Mouse (Mus musculus) c-Kit-positive CD71-positive TER-119-positive erythroid progenitor cells, embryonic 14.5 days (primary cell): ENCODE data around the gene Cutal.
"Not testable (repeated sequence)": the region's sequence is repeated elsewhere in the genome, so short reads cannot be mapped to it uniquely, and the experiment has no call there.

Source experiments
- DNase-seq: peaks from one replicate; pipeline ENCODE4 v3.0.0-alpha.2; 2013; ENCODE audit warnings: low spot score

Cutal gene

DNA sequence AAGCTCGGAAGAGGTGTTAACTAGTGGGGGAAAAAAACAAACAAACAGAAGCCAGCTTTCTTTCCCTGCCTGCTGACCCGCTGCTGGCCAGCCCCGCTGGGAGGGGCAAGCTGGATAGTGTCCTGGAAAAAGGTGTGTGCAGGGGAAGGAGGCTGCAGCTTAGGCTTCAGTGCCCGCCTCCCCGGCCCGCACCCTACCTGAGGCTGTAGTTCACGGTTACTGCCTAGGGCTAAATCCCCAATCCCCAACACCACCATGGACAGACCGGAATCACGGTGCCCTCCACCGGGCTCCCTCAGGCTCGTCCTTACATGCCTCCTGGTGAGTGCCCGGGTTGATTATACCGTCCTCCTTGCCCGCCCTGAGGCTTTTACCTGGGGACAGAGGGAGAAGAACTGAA lies at the start of gene Cutal:
Cutal (plus strand) TSS at position 126 of the 400 bp plus-strand sequence.
- DNase-seq = no peak

DNA sequence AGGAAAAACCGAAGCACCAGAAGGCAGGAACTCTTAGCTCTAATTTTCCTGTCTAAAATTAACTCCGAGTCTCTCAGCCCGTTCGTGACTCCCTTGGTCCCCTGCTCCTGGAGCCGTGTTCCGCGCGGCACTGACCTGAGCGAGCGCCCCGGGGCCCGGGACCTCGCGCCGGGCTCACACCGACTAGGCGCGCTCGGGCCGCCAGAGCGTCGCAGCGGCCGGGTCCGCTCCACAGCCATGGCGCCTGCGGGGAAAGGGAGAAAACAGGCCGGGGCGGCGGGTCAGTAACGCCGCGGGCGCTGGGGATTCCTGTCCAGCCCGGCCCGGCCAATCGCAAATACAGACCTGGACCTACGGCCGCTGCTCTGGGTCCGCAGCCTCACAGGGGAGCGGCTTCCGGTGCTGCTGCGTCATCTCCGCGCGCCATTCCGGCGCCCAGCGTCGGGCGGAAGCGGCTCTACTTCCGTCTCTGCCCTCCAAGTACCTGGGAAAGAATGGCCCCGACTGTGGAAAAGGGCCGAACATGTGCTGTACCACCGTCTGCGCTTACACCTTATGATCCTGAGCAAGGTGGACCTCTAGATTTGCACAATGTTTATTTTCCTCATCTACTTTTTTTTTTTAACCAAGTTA lies 48.3 kb upstream of the Cutal start, which contains the start of gene Fbxw2:
Fbxw2 (minus strand) TSS at position 485 of the 633 bp plus-strand sequence.
- peak; percentile 86 for DNase-seq

DNA sequence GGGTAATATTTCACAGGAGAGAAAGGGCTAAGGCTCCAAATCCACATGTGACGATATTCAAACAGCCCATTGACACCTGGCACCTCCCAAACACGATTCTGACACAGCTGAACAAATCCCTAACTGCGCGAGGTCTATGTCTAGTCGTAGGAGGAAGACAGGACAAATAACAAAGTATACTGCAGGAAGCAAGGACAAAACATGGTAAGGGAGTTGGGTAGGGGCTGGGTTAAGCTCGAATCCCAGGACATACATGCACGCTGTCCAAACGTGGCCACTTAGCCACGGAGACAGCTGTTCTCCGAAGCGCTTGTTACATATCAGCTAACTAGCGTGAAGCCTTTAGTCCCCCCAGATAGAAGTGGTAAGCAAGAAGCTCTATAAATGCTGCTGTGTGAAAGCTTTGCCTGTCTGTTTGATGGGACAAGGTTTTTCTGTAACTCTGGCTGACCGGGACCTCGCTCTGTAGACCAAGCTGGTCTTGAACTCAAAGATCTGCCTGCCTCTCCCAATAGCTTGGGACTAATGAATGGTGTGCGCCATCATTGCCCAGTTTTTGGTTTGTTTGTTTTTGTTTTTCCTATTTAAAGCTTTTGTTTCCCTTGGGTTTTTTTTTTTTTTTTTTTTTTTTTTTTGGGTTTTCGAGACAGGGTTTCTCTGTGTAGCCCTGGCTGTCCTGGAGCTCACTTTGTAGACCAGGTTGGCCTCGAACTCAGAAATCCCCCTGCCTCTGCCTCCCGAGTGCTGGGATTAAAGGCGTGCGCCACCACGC lies 47.5 kb upstream of the Cutal start:
- peak; percentile 58 for DNase-seq

DNA sequence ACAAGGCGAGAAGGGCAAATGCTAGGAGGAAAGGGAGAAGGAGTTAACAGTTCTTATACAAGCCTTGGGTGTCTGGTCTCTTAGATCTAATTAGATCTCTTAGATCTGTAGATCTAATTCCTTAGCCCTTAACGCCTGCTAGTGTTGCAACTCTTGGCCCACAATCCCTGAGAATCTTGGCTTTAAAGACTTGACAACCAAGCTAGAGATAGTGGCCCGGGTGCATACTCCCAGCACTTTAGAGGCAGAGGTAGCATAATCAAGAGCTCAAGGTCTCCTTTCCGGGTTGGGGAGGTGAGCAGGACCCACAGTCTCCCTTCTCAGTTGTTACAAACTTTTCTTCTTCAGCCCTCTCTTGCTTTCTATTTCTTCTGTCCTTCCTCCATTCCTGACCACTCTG lies 46.6 kb upstream of the Cutal start:
- DNase-seq = no peak

DNA sequence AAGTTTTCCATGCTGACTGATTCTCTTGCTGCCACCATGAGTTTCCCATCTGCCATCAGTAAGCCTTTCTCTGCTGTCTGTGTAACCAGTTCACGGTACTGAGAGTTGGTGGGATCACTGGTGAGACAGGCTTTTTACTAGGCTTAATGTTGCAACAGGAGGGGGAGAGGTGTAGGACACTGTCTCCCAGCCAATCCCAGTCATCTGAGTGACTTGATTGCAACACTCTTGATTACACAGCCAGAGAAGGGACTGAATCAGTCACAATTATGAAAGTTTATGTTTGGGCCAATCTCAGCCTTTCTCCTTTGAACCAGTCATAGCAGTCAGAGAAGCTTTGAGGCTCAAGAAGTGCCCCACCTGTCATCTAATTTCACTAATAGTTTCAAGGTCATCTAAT lies 46.2 kb upstream of the Cutal start:
- DNase-seq = no peak

DNA sequence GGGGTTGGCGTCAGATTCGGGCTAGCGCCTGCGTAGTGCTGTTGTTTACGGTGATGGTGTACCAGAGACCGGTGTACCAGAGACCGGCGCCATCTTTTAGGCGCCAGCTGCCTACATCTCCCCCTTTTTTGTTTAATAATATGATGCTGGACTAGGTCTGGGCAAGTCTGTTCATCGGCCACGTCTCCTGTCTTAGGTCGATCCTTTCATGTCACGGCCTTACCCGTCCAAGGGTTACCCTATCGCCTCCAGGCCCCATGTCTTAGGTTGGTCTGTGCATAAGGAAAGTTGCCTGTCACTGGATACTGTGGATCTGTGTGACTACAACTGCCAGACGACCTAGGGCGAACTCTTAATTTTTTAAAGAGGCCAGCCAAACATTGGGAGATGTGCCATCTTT lies 44.1 kb upstream of the Cutal start:
- DNase-seq = not testable (repeated sequence)

DNA sequence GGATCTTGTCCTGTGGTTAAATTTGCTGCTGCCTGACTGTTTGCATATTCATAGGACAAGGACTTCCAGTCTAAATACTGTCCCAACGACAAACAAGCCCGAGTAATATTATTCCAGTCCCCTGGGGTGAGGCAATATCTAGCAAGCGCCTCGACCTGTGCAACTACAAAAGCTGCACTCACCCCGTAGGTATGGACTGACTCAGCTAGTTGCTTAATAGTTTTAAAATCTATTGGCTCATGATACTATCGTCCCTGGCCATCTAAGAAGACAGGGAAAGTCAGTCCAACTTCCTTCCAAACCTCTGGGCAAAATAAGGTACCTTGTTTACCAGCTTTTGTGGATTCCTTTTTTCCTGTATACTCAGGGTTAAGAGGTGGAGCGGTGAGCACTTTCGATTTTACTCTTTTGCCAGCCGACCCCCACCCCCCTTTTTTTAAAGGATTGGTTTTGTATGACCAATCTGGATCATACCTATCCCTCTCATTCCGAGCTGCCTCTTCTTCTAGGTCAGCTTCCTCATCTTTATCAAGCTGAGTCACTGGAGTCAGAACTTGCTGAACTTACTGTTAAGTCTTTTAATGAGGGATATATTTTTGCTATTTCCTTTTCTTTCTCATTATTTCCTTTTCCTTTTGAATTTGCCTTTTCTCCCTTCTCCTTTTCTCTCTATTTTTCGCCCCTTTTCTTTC lies 41.3 kb upstream of the Cutal start, which contains the start of gene Gm34653:
Gm34653 (plus strand) TSS at position 242 of the 692 bp plus-strand sequence.
- DNase-seq = not testable (repeated sequence)

DNA sequence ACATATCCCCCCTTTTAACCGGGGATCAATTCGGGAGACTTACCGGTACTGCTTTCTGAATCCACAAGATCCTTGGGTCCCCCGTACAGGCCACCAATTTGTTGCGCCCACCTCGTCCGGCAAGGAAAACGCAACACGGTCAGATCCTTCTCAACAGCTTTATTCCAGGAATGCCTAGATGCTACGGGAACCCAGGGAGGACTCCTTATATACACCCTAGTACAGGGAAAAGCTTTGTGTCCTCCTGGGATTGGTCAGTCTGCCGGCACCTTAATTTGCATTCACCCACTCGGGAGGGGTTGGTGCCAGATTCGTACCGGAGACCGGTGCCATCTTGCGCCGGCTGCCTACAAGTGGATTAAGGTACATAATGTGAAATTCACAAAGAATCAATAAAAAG lies 40.6 kb upstream of the Cutal start:
- no peak for DNase-seq

DNA sequence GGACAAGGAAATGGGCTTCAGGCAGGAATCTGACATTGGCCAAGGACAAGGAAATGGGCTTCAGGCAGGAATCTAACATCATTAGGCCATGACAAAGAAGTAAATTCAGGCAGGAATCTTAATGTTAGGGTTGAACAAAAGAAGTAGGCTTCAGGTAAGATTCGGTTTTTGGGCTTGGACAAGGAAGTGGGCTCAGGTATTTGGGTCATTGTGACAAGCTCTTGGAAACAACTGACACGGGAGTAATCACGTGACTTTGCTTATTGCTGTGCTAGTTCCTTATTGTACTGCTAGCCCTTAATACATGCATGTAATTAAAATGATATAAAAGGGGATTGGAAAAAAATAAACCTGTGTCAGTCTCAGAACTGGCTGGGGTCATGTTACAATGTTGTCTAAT lies 38.5 kb upstream of the Cutal start:
- DNase-seq = no peak

DNA sequence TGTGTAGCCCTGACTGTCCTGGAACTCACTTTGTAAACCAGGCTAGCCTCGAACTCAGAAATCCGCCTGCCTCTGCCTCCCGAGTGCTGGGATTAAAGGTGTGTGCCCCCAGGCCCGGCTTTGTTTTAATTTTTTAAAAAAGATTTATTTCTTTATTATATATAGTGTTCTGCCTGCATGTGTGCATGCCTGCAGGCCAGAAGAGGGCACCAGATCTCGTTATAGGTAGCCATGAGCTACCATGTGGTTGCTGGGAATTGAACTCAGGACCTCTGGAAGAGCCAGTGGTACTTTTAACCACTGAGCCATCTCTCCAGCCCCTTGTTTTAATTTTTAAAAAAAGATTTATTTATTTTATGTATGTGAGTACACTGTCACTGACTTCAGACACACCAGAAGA lies 34.1 kb upstream of the Cutal start:
- DNase-seq = not testable (repeated sequence)

DNA sequence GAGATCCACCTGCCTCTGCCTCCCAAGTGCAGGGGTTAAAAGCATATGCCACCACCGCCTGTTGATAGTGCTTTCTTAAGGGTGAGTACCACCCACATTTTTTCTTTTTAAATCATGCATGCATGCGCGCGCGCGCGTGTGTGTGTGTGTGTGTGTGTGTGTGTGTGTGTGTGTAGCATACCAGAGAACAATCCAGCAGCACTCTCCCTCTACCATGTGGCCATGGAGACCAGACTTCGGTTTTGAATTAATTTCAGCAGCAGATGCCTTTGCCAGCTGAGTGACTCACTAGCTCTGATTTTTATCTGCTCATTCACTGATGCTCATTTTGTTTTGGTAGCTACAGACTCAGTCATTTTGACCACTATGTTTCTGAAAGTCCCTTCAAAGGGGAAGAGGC lies 32.5 kb upstream of the Cutal start:
- no peak for DNase-seq

DNA sequence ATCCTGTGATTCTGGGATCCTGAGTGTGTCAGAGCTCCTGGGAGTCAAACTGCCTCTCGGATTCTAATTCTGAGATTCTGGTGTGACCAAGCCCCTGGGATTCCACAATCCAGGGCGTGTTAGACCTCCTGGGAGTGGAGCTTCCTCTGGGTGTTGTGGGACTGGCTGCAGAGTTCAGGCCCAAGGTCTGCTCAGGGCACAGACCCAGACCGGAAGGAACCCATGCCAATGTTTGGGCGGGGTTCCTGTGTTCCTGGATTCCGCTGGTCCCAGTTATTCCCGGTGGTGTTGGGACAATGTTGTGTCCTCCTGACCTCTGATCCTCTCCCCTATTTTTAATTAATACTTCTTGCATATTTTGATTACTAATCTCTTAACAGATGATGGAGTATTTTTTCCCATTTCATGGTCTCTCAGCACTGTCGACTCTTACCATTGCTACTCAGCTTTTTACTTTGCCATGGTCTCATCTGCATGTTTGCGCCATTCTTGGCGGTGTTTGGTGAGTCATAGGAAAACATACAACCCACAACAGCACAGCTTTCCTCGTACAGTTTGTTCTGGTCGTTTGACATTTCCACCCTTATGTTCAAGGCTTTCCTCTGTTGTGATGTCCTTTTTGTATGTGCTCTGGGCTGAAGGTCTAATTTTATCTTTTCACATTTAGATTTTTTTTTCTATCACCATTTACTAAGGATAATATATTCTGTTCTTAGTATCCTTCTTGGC lies 30.8 kb upstream of the Cutal start:
- DNase-seq = no peak

DNA sequence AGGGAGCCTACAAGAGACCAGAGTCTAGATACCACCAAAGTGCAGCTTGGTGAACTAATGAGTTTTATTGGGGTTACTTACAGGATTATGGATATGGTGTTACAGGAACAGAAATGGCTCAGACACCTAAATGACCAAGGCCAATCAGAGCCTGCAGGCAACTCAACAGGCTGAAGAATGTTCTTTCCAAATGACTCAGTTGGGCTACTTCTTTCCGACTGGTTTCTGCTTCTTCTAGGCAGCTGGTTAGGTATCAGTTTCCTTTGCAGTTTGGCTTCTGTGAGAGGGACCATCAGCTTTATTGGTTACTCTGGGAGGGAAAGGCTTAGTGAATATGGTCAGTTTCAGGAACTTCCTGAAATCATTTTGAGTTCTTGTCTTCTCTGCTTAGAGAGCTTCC lies 26.5 kb upstream of the Cutal start:
- no peak for DNase-seq

DNA sequence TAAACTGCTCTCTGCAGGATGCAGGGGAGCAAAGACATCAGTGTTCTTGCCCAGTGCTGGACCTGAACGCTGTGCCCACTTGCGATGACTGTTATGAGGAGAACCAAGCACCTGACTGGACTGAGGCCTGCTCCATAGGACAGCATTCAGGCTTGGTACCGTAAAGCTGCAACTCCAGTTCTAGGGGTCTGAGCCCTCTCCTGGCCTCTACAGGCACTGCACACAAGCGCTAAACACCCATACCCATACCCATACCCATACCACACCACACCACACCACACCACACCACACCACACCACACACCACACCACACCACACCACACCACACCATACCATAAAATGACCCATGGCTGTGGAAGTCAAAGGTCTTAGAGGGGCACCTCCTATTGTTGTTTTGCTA lies 18.9 kb upstream of the Cutal start:
- DNase-seq = no peak

DNA sequence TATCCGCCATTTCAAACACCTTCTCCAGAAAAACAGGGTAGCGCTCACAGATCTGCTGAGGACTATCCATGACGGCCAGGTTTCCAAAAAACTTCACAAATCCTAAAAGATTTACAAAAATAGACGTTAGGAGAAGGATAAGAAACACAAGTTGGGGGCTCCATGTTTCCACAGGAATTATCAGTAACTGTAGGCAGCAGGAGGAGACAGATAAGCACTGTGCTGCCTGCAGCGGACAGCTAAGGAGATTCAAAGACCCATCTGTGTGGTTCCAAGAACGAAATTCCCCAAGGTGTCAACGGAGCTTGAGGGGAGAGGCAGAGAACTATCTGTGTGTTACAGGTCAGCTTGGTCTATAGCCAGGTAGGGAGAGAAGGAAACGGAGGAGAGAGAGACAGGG lies 16.5 kb upstream of the Cutal start:
- peak; percentile 30 for DNase-seq

DNA sequence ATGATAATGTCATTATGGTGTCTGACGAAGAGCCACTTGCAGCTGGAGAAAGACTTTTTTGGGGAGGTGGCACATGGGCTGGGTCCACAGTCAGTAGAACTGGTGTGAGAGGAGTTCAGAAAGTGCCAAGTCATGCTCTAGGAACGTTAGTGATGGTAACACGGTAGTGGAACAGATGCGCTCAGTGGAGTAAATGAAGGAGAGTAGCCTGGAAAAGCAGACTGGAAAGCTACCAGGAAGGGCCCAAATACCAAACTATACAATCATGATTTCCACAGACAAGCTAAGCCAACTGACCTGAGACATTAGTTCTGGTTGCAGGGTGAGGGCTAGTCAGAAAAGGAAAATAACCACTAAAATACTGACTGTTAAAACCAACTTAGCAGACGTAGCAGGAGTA lies 4.5 kb upstream of the Cutal start:
- DNase-seq = peak; percentile 83

DNA sequence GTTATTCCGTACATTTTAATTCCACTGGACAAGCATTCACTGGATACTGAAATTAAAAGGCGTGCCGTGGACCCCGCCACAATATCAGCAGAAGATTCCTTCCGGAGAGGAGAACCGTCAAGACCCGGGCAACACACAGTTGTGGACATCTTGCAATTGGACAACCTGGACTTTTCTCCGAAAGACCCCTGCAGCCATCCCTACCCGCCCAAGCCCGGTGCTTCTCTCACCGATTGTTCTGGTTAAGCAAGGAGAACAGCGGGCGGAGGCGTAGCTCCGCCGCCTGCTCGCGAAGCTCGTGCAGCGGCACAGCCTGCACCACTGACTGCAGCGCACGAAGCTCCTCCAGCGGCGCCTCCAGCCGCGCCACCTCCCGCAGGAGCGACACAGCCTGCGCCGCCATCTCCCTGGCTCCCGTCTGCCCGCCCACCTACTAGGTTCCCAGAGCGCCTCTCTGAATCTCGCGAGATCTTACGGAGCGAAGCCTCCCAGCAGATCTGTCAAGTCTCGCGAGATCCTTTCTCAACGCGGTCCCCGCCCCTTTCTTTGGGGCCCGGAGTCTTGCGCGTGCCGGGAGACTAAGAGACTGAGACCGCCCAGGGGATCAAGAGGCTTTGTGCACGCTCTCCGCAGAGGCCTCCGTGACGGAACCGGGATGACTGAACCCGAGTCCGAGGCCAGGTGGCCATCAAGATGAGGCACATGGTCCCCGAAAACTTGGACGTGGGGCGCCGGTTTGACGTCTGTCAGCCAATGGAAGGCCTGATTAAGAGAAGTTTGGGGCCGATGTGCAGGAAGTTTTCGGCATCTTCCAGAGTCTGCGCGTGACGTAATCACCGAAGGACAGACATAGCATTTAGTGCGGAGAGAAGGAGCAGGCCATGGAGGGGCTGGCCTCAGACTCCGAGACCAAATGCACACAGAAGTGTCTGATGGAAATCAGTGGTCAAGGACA lies 3.4 kb upstream of the Cutal start:
- peak; percentile 100 for DNase-seq

DNA sequence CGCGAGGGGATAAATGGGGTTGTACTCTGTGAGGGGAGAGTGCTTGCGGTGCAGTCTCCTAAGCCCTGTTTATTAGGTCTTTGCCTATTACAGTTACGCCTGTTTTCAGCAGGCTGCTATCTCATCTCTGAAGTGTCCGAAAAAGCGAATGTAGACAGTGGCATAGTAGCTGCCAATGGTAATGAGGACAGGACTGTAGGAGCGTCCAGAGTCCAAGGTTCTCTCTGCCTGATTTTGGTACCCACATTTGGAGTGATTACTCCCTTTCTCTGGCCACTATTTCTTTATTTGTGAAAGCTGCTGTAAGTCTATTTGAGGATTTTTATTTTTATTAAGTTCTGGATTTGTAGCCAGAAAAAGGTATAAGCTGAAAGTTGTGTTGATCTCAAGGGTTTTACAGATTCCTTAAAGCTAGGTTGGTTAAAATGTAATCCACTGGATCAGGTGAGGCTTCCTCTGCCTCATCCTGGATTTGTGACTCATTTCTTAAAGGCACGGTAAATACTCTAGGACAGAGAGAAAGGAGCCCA lies 685 bp downstream of the Cutal start, which contains the start of gene Psmd5:
Psmd5 (minus strand) TSS at position 153 of the 530 bp plus-strand sequence.
- DNase-seq = no peak

DNA sequence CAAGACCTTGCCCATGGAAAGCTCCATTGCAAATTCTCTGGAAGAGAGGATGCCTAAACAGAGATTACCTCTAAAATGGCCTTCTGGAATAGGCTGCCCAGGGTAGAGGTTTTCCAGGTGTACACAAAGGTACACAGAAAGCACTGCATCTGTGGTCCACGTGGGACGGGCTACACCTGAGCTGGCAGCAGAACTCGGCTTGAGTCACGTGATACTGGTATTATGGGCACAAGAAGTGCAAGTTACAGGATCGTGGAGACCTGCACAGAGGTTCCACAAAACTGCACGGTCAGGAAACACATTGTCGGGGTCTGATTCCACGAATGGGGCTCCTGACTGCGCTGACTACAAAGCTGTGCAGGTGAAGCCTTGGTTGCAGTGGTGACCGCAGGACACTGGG lies 5.9 kb downstream of the Cutal start:
- no peak for DNase-seq

DNA sequence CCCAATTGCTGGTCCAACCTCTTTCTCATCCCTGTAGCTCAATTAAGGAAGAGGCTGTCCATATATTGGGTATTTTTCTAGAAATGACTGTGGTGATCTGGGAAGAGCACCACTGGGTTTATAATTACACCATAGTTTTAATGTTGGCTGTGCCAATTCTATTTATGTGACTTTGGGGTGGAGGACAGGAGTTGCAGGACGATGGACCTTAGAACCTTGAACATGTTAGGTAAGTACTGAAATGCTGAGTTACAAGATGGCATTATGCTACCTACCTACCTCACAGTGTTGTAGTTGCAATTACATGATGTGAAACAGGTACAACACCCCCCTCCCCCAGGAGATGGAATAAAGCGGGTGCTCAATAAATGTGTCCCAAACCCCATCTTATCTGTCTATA lies 8.6 kb downstream of the Cutal start:
- no peak for DNase-seq

DNA sequence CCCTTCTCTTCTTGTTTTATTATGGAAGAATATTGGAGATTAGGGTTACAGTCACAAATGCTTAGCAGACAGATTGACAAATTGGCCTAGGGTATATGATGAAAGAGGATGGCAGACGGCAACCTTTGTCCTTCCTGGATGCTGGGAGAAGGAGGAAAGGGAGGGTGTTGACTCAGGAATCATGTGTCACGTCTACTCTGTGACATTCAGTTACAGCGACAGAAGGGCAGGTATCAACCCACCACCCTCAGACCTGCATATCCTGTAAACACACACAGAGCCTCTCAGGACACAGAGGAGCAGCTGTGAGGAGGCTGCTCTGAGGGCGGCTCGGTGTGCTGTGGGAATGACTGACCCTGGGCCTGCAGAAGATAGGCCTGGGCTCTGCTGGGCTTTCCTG lies 9.0 kb downstream of the Cutal start:
- DNase-seq = no peak
